Mouse (Mus musculus) frontal cortex, postnatal 25 days (tissue): Measurements from ENCODE around the gene Tbc1d4.
"Not testable (repeated sequence)": the region's sequence is repeated elsewhere in the genome, so short reads cannot be mapped to it uniquely, and the experiment has no call there.

Source experiments
- DNase-seq, 2 experiments: peaks; one replicate each; pipeline ENCODE4 v3.0.0; 2022; ENCODE audit warnings: low spot score in 2 of 2

The Tbc1d4 gene

GRCm38 (mm10) chr14:101595301-101596080 is 13.5 kb downstream of the Tbc1d4 start:
- DNase-seq = no peak

GRCm38 (mm10) chr14:101594001-101594400 is 15.0 kb downstream of the Tbc1d4 start:
- DNase-seq = no peak

GRCm38 (mm10) chr14:101593340-101593739 is 15.7 kb downstream of the Tbc1d4 start:
- no peak for DNase-seq

GRCm38 (mm10) chr14:101591101-101591500 is 17.9 kb downstream of the Tbc1d4 start:
- DNase-seq = no peak

GRCm38 (mm10) chr14:101588209-101588991 is 20.6 kb downstream of the Tbc1d4 start:
- not testable (repeated sequence) for DNase-seq

GRCm38 (mm10) chr14:101587366-101588040 is 21.5 kb downstream of the Tbc1d4 start:
- not testable (repeated sequence) for DNase-seq

- no peak for DNase-seq
Measured at GRCm38 (mm10) chr14:101586096-101586495, 22.9 kb downstream of the Tbc1d4 start.

GRCm38 (mm10) chr14:101575651-101576050 is 33.3 kb downstream of the Tbc1d4 start:
- DNase-seq = no peak

- DNase-seq = no peak
Measured at GRCm38 (mm10) chr14:101574536-101574935, 34.5 kb downstream of the Tbc1d4 start.

- DNase-seq = no peak
Measured at GRCm38 (mm10) chr14:101573107-101573614, 35.8 kb downstream of the Tbc1d4 start.

GRCm38 (mm10) chr14:101568828-101569227 is 40.2 kb downstream of the Tbc1d4 start:
- DNase-seq = no peak

- no peak for DNase-seq
Measured at GRCm38 (mm10) chr14:101566717-101567116, 42.3 kb downstream of the Tbc1d4 start.

GRCm38 (mm10) chr14:101565661-101566060 is 43.3 kb downstream of the Tbc1d4 start:
- DNase-seq = no peak

- DNase-seq = no peak
Measured at GRCm38 (mm10) chr14:101561251-101561701, 47.7 kb downstream of the Tbc1d4 start.

- no peak for DNase-seq
Measured at GRCm38 (mm10) chr14:101559446-101559845, 49.5 kb downstream of the Tbc1d4 start.

- no peak for DNase-seq
Measured at GRCm38 (mm10) chr14:101548885-101549573, 60.0 kb downstream of the Tbc1d4 start.

GRCm38 (mm10) chr14:101541863-101542262 is 67.1 kb downstream of the Tbc1d4 start:
- DNase-seq = no peak

- no peak for DNase-seq
Measured at GRCm38 (mm10) chr14:101541141-101541540, 67.8 kb downstream of the Tbc1d4 start.

GRCm38 (mm10) chr14:101540466-101540865 is 68.5 kb downstream of the Tbc1d4 start:
- no peak for DNase-seq

- DNase-seq = no peak
Measured at GRCm38 (mm10) chr14:101537906-101538305, 71.1 kb downstream of the Tbc1d4 start.

GRCm38 (mm10) chr14:101537413-101537812 is 71.6 kb downstream of the Tbc1d4 start:
- DNase-seq = no peak
